Comparison of ENCODE assay signal across 9 mouse cellular contexts in the genomic region with DNA sequence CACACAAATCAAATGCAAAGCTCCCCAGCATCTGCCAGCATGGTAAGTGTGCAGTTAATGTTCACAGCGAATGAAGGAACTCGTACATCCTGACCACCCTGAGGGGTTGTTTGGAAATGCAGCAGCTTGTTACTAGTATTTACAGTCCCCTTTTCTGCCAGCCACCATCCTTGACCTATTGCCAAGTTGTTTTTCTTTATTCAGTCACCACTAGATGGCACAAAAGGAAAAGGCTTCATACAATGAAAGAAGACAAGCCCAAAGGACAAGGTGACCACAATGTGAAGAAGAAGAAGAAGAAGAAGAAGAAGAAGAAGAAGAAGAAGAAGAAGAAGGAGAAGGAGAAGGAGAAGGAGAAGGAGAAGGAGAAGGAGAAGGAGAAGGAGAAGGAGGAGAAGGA. TPM values are rescaled to one million over a fixed set of nuclear protein-coding genes. Genes with fewer than 3 reads are reported as not detected.
DNase-seq lines count a peak whose midpoint lies in the region; ATAC-seq and TF ChIP-seq lines count a peak whose summit lies in the region.
"Had no signal": no experiment of that assay in that cellular context is flagged by ENCODE, and none has a peak within 500 bp of the region (broad histone marks: within the 10 kb centered on the region; RNA-seq: fewer than 3 reads in every experiment).

No protein-coding gene starts in this region.

- H3K4me3 ChIP-seq in heart, postnatal 0 days (ENCODE audit: low read depth, low read length), result no peak overlapping the region
- H3K4me3 ChIP-seq: limb, embryonic 15.5 days had no signal

- H3K4me1 ChIP-seq in heart, postnatal 0 days (ENCODE audit: control insufficient read depth, insufficient read depth), result peaks cover 8% of the 10 kb centered on the region; the same call in 1 of the 2 replicates

- peak; percentile 76 for DNase-seq in heart, postnatal 0 days (ENCODE audit: low spot score)
- DNase-seq in heart, adult 11 months, result no peak
- DNase-seq in thymus, postnatal 0 days (ENCODE audit: low spot score), result peak; percentile 47
- DNase-seq in thymus, adult 18-20 months, result no peak
- DNase-seq in embryo, embryonic 10 days (ENCODE audit: low spot score), result peak; percentile 59
- DNase-seq in lung, postnatal 25 days (ENCODE audit: low spot score), result peak; percentile 71
- DNase-seq in ovary, postnatal 14 days (ENCODE audit: low spot score), result no peak
- no peak for DNase-seq in gastrocnemius, postnatal 36 days

- ATAC-seq in heart, postnatal 0 days (ENCODE audit: insufficient read depth, low read depth), result no peak

- intact Hi-C loops in gastrocnemius, postnatal 36 days (cut with DNase I), result loop anchor here (5.0 to 10.0 kb wide), 2 partner anchors 124 to 201 kb away; no protein-coding TSS in a partner anchor

- no peaks in the 10 kb centered on the region for H3K36me3 ChIP-seq in heart, postnatal 0 days (replicated peaks; ENCODE audit: control insufficient read depth, insufficient read depth, low read length)
- H3K36me3 ChIP-seq: limb, embryonic 15.5 days had no signal

- H3K4me2 ChIP-seq in heart, postnatal 0 days (ENCODE audit: low read depth, low read length), result no peak overlapping the region
- H3K4me2 ChIP-seq: limb, embryonic 15.5 days had no signal

- H3K27me3 ChIP-seq in heart, postnatal 0 days (ENCODE audit: control insufficient read depth, insufficient read depth, low read length), result no peaks in the 10 kb centered on the region
- H3K27me3 ChIP-seq: limb, embryonic 15.5 days had no signal

- no peaks in the 10 kb centered on the region for H3K9me3 ChIP-seq in heart, postnatal 0 days (replicated peaks; ENCODE audit: control insufficient read depth, low read length)
- H3K9me3 ChIP-seq: limb, embryonic 15.5 days had no signal

- 17% methylated on average over 2 of the region's 2 CpGs for WGBS in heart, postnatal 0 days

- no peak overlapping the region for H3K27ac ChIP-seq in heart, postnatal 0 days (ENCODE audit: low read depth)
- H3K27ac ChIP-seq: limb, embryonic 15.5 days had no signal

- TF ChIP-seq EP300 in heart, postnatal 0 days (IDR thresholded peaks at IDR 0.05; ENCODE audit: low read depth), result no peak

- peak; percentile 76 for TF ChIP-seq CTCF in heart, postnatal 0 days (IDR thresholded peaks at IDR 0.05; ENCODE audit: low read depth)

- H3K9ac ChIP-seq in heart, postnatal 0 days (replicated peaks; ENCODE audit: low read depth, low read length), result no peak overlapping the region
- H3K9ac ChIP-seq: limb, embryonic 15.5 days had no signal

RNA-seq across cellular contexts. Expression of gene Gm45716, which starts 4.1 kb away (rescaled TPM):
- 30.5 and 37.3 TPM in 2 replicates for total RNA-seq in heart, postnatal 0 days (2014; rRNA removed; ENCODE audit: low replicate concordance)
- polyA plus RNA-seq in heart, postnatal 0 days (2015; fragmentation: Nextera tagmentation; extraction: Ambion mirVana), result 133 TPM in 2 replicates
- polyA plus RNA-seq in thymus, postnatal 0 days (2015; fragmentation: Nextera tagmentation; extraction: Ambion mirVana), result 19.6 and 25.6 TPM in 2 replicates
- total RNA-seq in gastrocnemius, postnatal 36 days (2021), result 1 to 10 TPM; 1.7 to 2.1 TPM

Comparison
In these comparisons a context has a peak if more than half of its experiments do, and no peak if none do; other contexts are left out.
1. DNase-seq: peak in heart, postnatal 0 days (single experiment), thymus, postnatal 0 days (single experiment), embryo, embryonic 10 days (single experiment) and lung, postnatal 25 days (single experiment); none in heart, adult 11 months (single experiment), thymus, adult 18-20 months (0 of 2), ovary, postnatal 14 days (single experiment) and gastrocnemius, postnatal 36 days (0 of 2).
2. RNA of gene Gm45716, which starts 4.1 kb away (total RNA-seq): 30.5 to 37.3 TPM in heart, postnatal 0 days; 1.7 to 2.1 TPM in gastrocnemius, postnatal 36 days; every median in the first group is over 10 times any median in the second.